Mouse (Mus musculus) thymus, postnatal 4 days (tissue): ENCODE measurements around the gene Gm20850.
"Not testable (repeated sequence)": the region's sequence is repeated elsewhere in the genome, so short reads cannot be mapped to it uniquely, and the experiment has no call there.

Source experiments
- DNase-seq: peaks from one replicate; pipeline ENCODE4 v3.0.0; 2021

The Gm20850 gene

GRCm38 (mm10) chrY:75715022-75715421, at the start of gene Gm20850:
Gene Gm20850, plus strand, starts transcription at chrY:75715322.
- DNase-seq = not testable (repeated sequence)
